Mouse (Mus musculus): Measurements from ENCODE around the gene Ace.

DNA sequence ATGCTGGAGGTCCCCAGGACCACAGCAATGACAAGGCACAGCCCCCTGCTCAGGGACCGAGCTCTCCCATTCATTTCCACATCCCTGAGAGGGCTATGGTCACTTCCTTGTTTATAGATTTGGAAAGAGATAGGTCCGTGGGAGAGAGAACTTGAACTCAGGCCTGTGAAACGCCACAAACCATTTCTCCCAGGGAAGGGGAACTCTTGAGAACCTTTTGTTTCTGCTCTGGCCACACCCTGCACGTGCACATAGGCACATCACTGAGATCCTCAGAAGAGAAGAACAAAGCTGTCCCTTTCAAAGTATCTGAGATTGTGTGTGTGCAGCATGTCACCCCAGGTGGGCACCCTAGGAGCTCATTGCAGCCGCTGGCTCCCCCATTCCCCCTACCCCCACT, 10.9 kb downstream of the Ace start:
- TF ChIP-seq CTCF (IDR thresholded peaks at IDR 0.05; ENCODE audit: extremely low read depth, insufficient read depth, insufficient read length, insufficient replicate concordance) = no peak
- TF ChIP-seq POLR2A (IDR thresholded peaks at IDR 0.05; ENCODE audit: low read depth, low read length) = no peak

Measured in spleen, adult 2 months (tissue).